Mouse (Mus musculus): ENCODE results near the gene Tcerg1l. TPM values are rescaled to one million over a fixed set of nuclear protein-coding genes. Genes with fewer than 3 reads are reported as not detected.

Gene Tcerg1l
- polyA plus RNA-seq, 1 experiment, result not detected

GRCm38 (mm10) chr7:138326760-138327159, 70.8 kb downstream of the Tcerg1l start:
- Histone ChIP-seq H3K27me3 (replicated peaks) (peaks cover 3% of the 10 kb centered on the region), H3K4me3 (replicated peaks) (no peak overlapping the region), H3K9me3 (no peaks in the 10 kb centered on the region), H3K36me3 (replicated peaks; ENCODE audit: low read length) (no peaks in the 10 kb centered on the region), H3K4me1 (no peaks in the 10 kb centered on the region)
- no peak for TF ChIP-seq FLI1 (IDR thresholded peaks at IDR 0.05; ENCODE audit: low read length)
- TF ChIP-seq GATA1 (IDR thresholded peaks at IDR 0.05; ENCODE audit: borderline replicate concordance, low read length), result no peak

GRCm38 (mm10) chr7:138313733-138314132, 83.8 kb downstream of the Tcerg1l start:
- no peak overlapping the region for H3K4me3 ChIP-seq (replicated peaks)
- H3K4me1 ChIP-seq, result no peaks in the 10 kb centered on the region
- no peak for TF ChIP-seq FLI1 (IDR thresholded peaks at IDR 0.05; ENCODE audit: low read length)
- TF ChIP-seq GATA1 (IDR thresholded peaks at IDR 0.05; ENCODE audit: borderline replicate concordance, low read length), result no peak

GRCm38 (mm10) chr7:138306126-138306525, 91.4 kb downstream of the Tcerg1l start:
- no peak for TF ChIP-seq FLI1 (IDR thresholded peaks at IDR 0.05; ENCODE audit: low read length)
- no peak for TF ChIP-seq GATA1 (IDR thresholded peaks at IDR 0.05; ENCODE audit: borderline replicate concordance, low read length)
- Histone ChIP-seq H3K4me3 (replicated peaks) (no peak overlapping the region), H3K36me3 (replicated peaks; ENCODE audit: low read length) (no peaks in the 10 kb centered on the region), H3K4me1 (no peaks in the 10 kb centered on the region), H3K27me3 (replicated peaks) (peaks cover 2% of the 10 kb centered on the region), H3K9me3 (no peaks in the 10 kb centered on the region)

More at GRCm38 (mm10) chr7:138313733-138314132, 83.8 kb downstream of the Tcerg1l start:
- Histone ChIP-seq H3K36me3 (replicated peaks; ENCODE audit: low read length) (no peaks in the 10 kb centered on the region), H3K9me3 (no peaks in the 10 kb centered on the region), H3K27me3 (replicated peaks) (no peaks in the 10 kb centered on the region)

- H3K9me3 ChIP-seq, result no peaks in the 10 kb centered on the region
- H3K27me3 ChIP-seq (replicated peaks), result no peaks in the 10 kb centered on the region
- TF ChIP-seq FLI1 (IDR thresholded peaks at IDR 0.05; ENCODE audit: low read length) (no peak), GATA1 (IDR thresholded peaks at IDR 0.05; ENCODE audit: borderline replicate concordance, low read length) (no peak)
- H3K4me3 ChIP-seq (replicated peaks), result no peak overlapping the region
- no peaks in the 10 kb centered on the region for H3K4me1 ChIP-seq
- H3K36me3 ChIP-seq (replicated peaks; ENCODE audit: low read length), result no peaks in the 10 kb centered on the region
Observed at GRCm38 (mm10) chr7:138284790-138285189, 112.7 kb downstream of the Tcerg1l start.

GRCm38 (mm10) chr7:138275263-138275662, 122.3 kb downstream of the Tcerg1l start:
- Histone ChIP-seq H3K27me3 (replicated peaks) (peaks cover 1% of the 10 kb centered on the region), H3K4me1 (no peaks in the 10 kb centered on the region), H3K9me3 (no peaks in the 10 kb centered on the region), H3K4me3 (replicated peaks) (no peak overlapping the region), H3K36me3 (replicated peaks; ENCODE audit: low read length) (no peaks in the 10 kb centered on the region)
- TF ChIP-seq FLI1 (IDR thresholded peaks at IDR 0.05; ENCODE audit: low read length), result no peak
- TF ChIP-seq GATA1 (IDR thresholded peaks at IDR 0.05; ENCODE audit: borderline replicate concordance, low read length), result no peak

GRCm38 (mm10) chr7:138271328-138271727, 126.2 kb downstream of the Tcerg1l start:
- no peaks in the 10 kb centered on the region for H3K4me1 ChIP-seq
- TF ChIP-seq FLI1 (IDR thresholded peaks at IDR 0.05; ENCODE audit: low read length), result no peak
- TF ChIP-seq GATA1 (IDR thresholded peaks at IDR 0.05; ENCODE audit: borderline replicate concordance, low read length), result no peak
- no peaks in the 10 kb centered on the region for H3K9me3 ChIP-seq
- H3K27me3 ChIP-seq (replicated peaks), result peaks cover 1% of the 10 kb centered on the region
- H3K4me3 ChIP-seq (replicated peaks), result no peak overlapping the region
- H3K36me3 ChIP-seq (replicated peaks; ENCODE audit: low read length), result no peaks in the 10 kb centered on the region

- no peaks in the 10 kb centered on the region for H3K9me3 ChIP-seq
- H3K4me1 ChIP-seq, result no peaks in the 10 kb centered on the region
- H3K36me3 ChIP-seq (replicated peaks; ENCODE audit: low read length), result no peaks in the 10 kb centered on the region
- no peaks in the 10 kb centered on the region for H3K27me3 ChIP-seq (replicated peaks)
- TF ChIP-seq GATA1 (IDR thresholded peaks at IDR 0.05; ENCODE audit: borderline replicate concordance, low read length) (no peak), FLI1 (IDR thresholded peaks at IDR 0.05; ENCODE audit: low read length) (no peak)
- H3K4me3 ChIP-seq (replicated peaks), result no peak overlapping the region
Observed at GRCm38 (mm10) chr7:138269386-138269785, 128.1 kb downstream of the Tcerg1l start.

- Histone ChIP-seq H3K27me3 (replicated peaks) (no peaks in the 10 kb centered on the region), H3K9me3 (no peaks in the 10 kb centered on the region), H3K4me1 (no peaks in the 10 kb centered on the region), H3K4me3 (replicated peaks) (no peak overlapping the region), H3K36me3 (replicated peaks; ENCODE audit: low read length) (no peaks in the 10 kb centered on the region)
- no peak for TF ChIP-seq GATA1 (IDR thresholded peaks at IDR 0.05; ENCODE audit: borderline replicate concordance, low read length)
- no peak for TF ChIP-seq FLI1 (IDR thresholded peaks at IDR 0.05; ENCODE audit: low read length)
Observed at GRCm38 (mm10) chr7:138267976-138268646, 129.4 kb downstream of the Tcerg1l start.

- H3K27me3 ChIP-seq (replicated peaks), result no peaks in the 10 kb centered on the region
- no peak overlapping the region for H3K4me3 ChIP-seq (replicated peaks)
- H3K4me1 ChIP-seq, result no peaks in the 10 kb centered on the region
- H3K36me3 ChIP-seq (replicated peaks; ENCODE audit: low read length), result no peaks in the 10 kb centered on the region
- H3K9me3 ChIP-seq, result peaks cover 12% of the 10 kb centered on the region
- no peak for TF ChIP-seq GATA1 (IDR thresholded peaks at IDR 0.05; ENCODE audit: borderline replicate concordance, low read length)
- TF ChIP-seq FLI1 (IDR thresholded peaks at IDR 0.05; ENCODE audit: low read length), result no peak
Observed at GRCm38 (mm10) chr7:138248612-138249011, 148.9 kb downstream of the Tcerg1l start.

- H3K27me3 ChIP-seq (replicated peaks), result no peaks in the 10 kb centered on the region
Observed at GRCm38 (mm10) chr7:138248176-138248575, 149.4 kb downstream of the Tcerg1l start.

More at GRCm38 (mm10) chr7:138248176-138248575, 149.4 kb downstream of the Tcerg1l start:
- Histone ChIP-seq H3K9me3 (peaks cover 15% of the 10 kb centered on the region), H3K4me3 (replicated peaks) (no peak overlapping the region), H3K36me3 (replicated peaks; ENCODE audit: low read length) (no peaks in the 10 kb centered on the region), H3K4me1 (no peaks in the 10 kb centered on the region)
- TF ChIP-seq GATA1 (IDR thresholded peaks at IDR 0.05; ENCODE audit: borderline replicate concordance, low read length), result no peak
- TF ChIP-seq FLI1 (IDR thresholded peaks at IDR 0.05; ENCODE audit: low read length), result no peak

Data from megakaryocyte, embryonic 14.5 days (primary cell).